In genomic region chr7:76156869-76157268, GRCm38 (mm10) we compare ENCODE assay signal across 16 mouse cellular contexts.
"Had no signal": no experiment of that assay in that cellular context is flagged by ENCODE, and none has a peak within 500 bp of the region (broad histone marks: within the 10 kb centered on the region; RNA-seq: fewer than 3 reads in every experiment).

No protein-coding gene starts in this region.

- H3K4me1 ChIP-seq: liver, embryonic 12.5 days; midbrain, embryonic 10.5 days; midbrain, embryonic 12.5 days; neural tube, embryonic 13.5 days; stomach, embryonic 15.5 days had no signal

- ATAC-seq: liver, embryonic 12.5 days; midbrain, embryonic 15.5 days had no signal

- H3K9me3 ChIP-seq: liver, embryonic 12.5 days; midbrain, embryonic 10.5 days; midbrain, embryonic 12.5 days; midbrain, embryonic 15.5 days; neural tube, embryonic 13.5 days; stomach, embryonic 15.5 days had no signal

- H3K4me3 ChIP-seq: liver, embryonic 12.5 days; midbrain, embryonic 10.5 days; midbrain, embryonic 12.5 days; midbrain, embryonic 15.5 days; myocyte; neural tube, embryonic 13.5 days; stomach, embryonic 15.5 days had no signal

- H3K9ac ChIP-seq: liver, embryonic 12.5 days; liver, embryonic 14.5 days; lung, embryonic 14.5 days; midbrain, embryonic 12.5 days; midbrain, embryonic 15.5 days; neural tube, embryonic 13.5 days; stomach, embryonic 15.5 days had no signal

- H3K27ac ChIP-seq: liver, embryonic 12.5 days; liver, embryonic 14.5 days; midbrain, embryonic 10.5 days; midbrain, embryonic 12.5 days; midbrain, embryonic 15.5 days; neural tube, embryonic 13.5 days; stomach, embryonic 15.5 days; stomach, postnatal 0 days had no signal

- H3K27me3 ChIP-seq: liver, embryonic 12.5 days; midbrain, embryonic 12.5 days; midbrain, embryonic 15.5 days; neural tube, embryonic 13.5 days; stomach, embryonic 15.5 days had no signal

- H3K4me2 ChIP-seq: liver, embryonic 12.5 days; lung, embryonic 14.5 days; midbrain, embryonic 12.5 days; midbrain, embryonic 15.5 days; neural tube, embryonic 13.5 days; stomach, embryonic 15.5 days had no signal

- H3K36me3 ChIP-seq: liver, embryonic 12.5 days; midbrain, embryonic 10.5 days; midbrain, embryonic 12.5 days; midbrain, embryonic 15.5 days; neural tube, embryonic 13.5 days; stomach, embryonic 15.5 days had no signal

- DNase-seq: lung, adult 18-20 months; lung, embryonic 14.5 days; lung, postnatal 10 days; lung, postnatal 4 days; thymus, adult 2 months; thymus, postnatal 25 days; thymus, postnatal 4 days had no signal
